Mouse (Mus musculus): ENCODE data around the gene Usp47.

Usp47 gene

GRCm38 (mm10) chr7:112121866-112122500 lies 98.7 kb downstream of the Usp47 start:
- DNase-seq (ENCODE audit: low read depth, low spot score), result no peak
- no peaks in the 10 kb centered on the region for H3K27me3 ChIP-seq (ENCODE audit: control insufficient read depth, insufficient read depth, low read length, poor library complexity, severe bottlenecking)
- no peaks in the 10 kb centered on the region for H3K36me3 ChIP-seq (ENCODE audit: control insufficient read depth, insufficient read depth, low read length, poor library complexity, severe bottlenecking)

- DNase-seq (ENCODE audit: low read depth, low spot score), result no peak
- H3K27me3 ChIP-seq (ENCODE audit: control insufficient read depth, insufficient read depth, low read length, poor library complexity, severe bottlenecking), result no peaks in the 10 kb centered on the region
- H3K36me3 ChIP-seq (ENCODE audit: control insufficient read depth, insufficient read depth, low read length, poor library complexity, severe bottlenecking), result no peaks in the 10 kb centered on the region
Measured at GRCm38 (mm10) chr7:112123612-112124011, 100.3 kb downstream of the Usp47 start.

GRCm38 (mm10) chr7:112125625-112126260 lies 102.4 kb downstream of the Usp47 start:
- DNase-seq (ENCODE audit: low read depth, low spot score), result no peak
- H3K36me3 ChIP-seq (ENCODE audit: control insufficient read depth, insufficient read depth, low read length, poor library complexity, severe bottlenecking), result no peaks in the 10 kb centered on the region
- H3K27me3 ChIP-seq (ENCODE audit: control insufficient read depth, insufficient read depth, low read length, poor library complexity, severe bottlenecking), result no peaks in the 10 kb centered on the region

- Histone ChIP-seq H3K27me3 (ENCODE audit: control insufficient read depth, insufficient read depth, low read length, poor library complexity, severe bottlenecking) (no peaks in the 10 kb centered on the region), H3K36me3 (ENCODE audit: control insufficient read depth, insufficient read depth, low read length, poor library complexity, severe bottlenecking) (no peaks in the 10 kb centered on the region)
- no peak for DNase-seq (ENCODE audit: low read depth, low spot score)
Measured at GRCm38 (mm10) chr7:112127085-112127637, 103.9 kb downstream of the Usp47 start.

- H3K27me3 ChIP-seq (ENCODE audit: control insufficient read depth, insufficient read depth, low read length, poor library complexity, severe bottlenecking), result no peaks in the 10 kb centered on the region
- DNase-seq (ENCODE audit: low read depth, low spot score), result no peak
- H3K36me3 ChIP-seq (ENCODE audit: control insufficient read depth, insufficient read depth, low read length, poor library complexity, severe bottlenecking), result no peaks in the 10 kb centered on the region
Measured at GRCm38 (mm10) chr7:112127954-112128353, 104.7 kb downstream of the Usp47 start.

GRCm38 (mm10) chr7:112128810-112129209 lies 105.5 kb downstream of the Usp47 start:
- Histone ChIP-seq H3K27me3 (ENCODE audit: control insufficient read depth, insufficient read depth, low read length, poor library complexity, severe bottlenecking) (no peaks in the 10 kb centered on the region), H3K36me3 (ENCODE audit: control insufficient read depth, insufficient read depth, low read length, poor library complexity, severe bottlenecking) (no peaks in the 10 kb centered on the region)
- DNase-seq (ENCODE audit: low read depth, low spot score), result no peak

- Histone ChIP-seq H3K36me3 (ENCODE audit: control insufficient read depth, insufficient read depth, low read length, poor library complexity, severe bottlenecking) (no peaks in the 10 kb centered on the region), H3K27me3 (ENCODE audit: control insufficient read depth, insufficient read depth, low read length, poor library complexity, severe bottlenecking) (no peaks in the 10 kb centered on the region)
- DNase-seq (ENCODE audit: low read depth, low spot score), result no peak
Measured at GRCm38 (mm10) chr7:112129851-112130250, 106.5 kb downstream of the Usp47 start.

- no peak for DNase-seq (ENCODE audit: low read depth, low spot score)
- no peaks in the 10 kb centered on the region for H3K36me3 ChIP-seq (ENCODE audit: control insufficient read depth, insufficient read depth, low read length, poor library complexity, severe bottlenecking)
Measured at GRCm38 (mm10) chr7:112130660-112131059, 107.4 kb downstream of the Usp47 start.

GRCm38 (mm10) chr7:112132005-112132404 lies 108.7 kb downstream of the Usp47 start:
- no peaks in the 10 kb centered on the region for H3K36me3 ChIP-seq (ENCODE audit: control insufficient read depth, insufficient read depth, low read length, poor library complexity, severe bottlenecking)
- no peaks in the 10 kb centered on the region for H3K27me3 ChIP-seq (ENCODE audit: control insufficient read depth, insufficient read depth, low read length, poor library complexity, severe bottlenecking)
- no peak for DNase-seq (ENCODE audit: low read depth, low spot score)

More at GRCm38 (mm10) chr7:112130660-112131059, 107.4 kb downstream of the Usp47 start:
- H3K27me3 ChIP-seq (ENCODE audit: control insufficient read depth, insufficient read depth, low read length, poor library complexity, severe bottlenecking), result no peaks in the 10 kb centered on the region

GRCm38 (mm10) chr7:112133277-112133676 lies 110.0 kb downstream of the Usp47 start:
- no peaks in the 10 kb centered on the region for H3K36me3 ChIP-seq (ENCODE audit: control insufficient read depth, insufficient read depth, low read length, poor library complexity, severe bottlenecking)
- H3K27me3 ChIP-seq (ENCODE audit: control insufficient read depth, insufficient read depth, low read length, poor library complexity, severe bottlenecking), result no peaks in the 10 kb centered on the region
- no peak for DNase-seq (ENCODE audit: low read depth, low spot score)

- no peak for DNase-seq (ENCODE audit: low read depth, low spot score)
- no peaks in the 10 kb centered on the region for H3K36me3 ChIP-seq (ENCODE audit: control insufficient read depth, insufficient read depth, low read length, poor library complexity, severe bottlenecking)
- H3K27me3 ChIP-seq (ENCODE audit: control insufficient read depth, insufficient read depth, low read length, poor library complexity, severe bottlenecking), result no peaks in the 10 kb centered on the region
Measured at GRCm38 (mm10) chr7:112135161-112135560, 111.9 kb downstream of the Usp47 start.

GRCm38 (mm10) chr7:112136537-112136936 lies 113.2 kb downstream of the Usp47 start:
- no peaks in the 10 kb centered on the region for H3K36me3 ChIP-seq (ENCODE audit: control insufficient read depth, insufficient read depth, low read length, poor library complexity, severe bottlenecking)
- DNase-seq (ENCODE audit: low read depth, low spot score), result no peak
- H3K27me3 ChIP-seq (ENCODE audit: control insufficient read depth, insufficient read depth, low read length, poor library complexity, severe bottlenecking), result no peaks in the 10 kb centered on the region

GRCm38 (mm10) chr7:112138168-112138508 lies 114.8 kb downstream of the Usp47 start:
- no peaks in the 10 kb centered on the region for H3K27me3 ChIP-seq (ENCODE audit: control insufficient read depth, insufficient read depth, low read length, poor library complexity, severe bottlenecking)
- no peak for DNase-seq (ENCODE audit: low read depth, low spot score)
- no peaks in the 10 kb centered on the region for H3K36me3 ChIP-seq (ENCODE audit: control insufficient read depth, insufficient read depth, low read length, poor library complexity, severe bottlenecking)

- Histone ChIP-seq H3K36me3 (ENCODE audit: control insufficient read depth, insufficient read depth, low read length, poor library complexity, severe bottlenecking) (no peaks in the 10 kb centered on the region), H3K27me3 (ENCODE audit: control insufficient read depth, insufficient read depth, low read length, poor library complexity, severe bottlenecking) (no peaks in the 10 kb centered on the region)
- no peak for DNase-seq (ENCODE audit: low read depth, low spot score)
Measured at GRCm38 (mm10) chr7:112138509-112139405, 115.5 kb downstream of the Usp47 start.

GRCm38 (mm10) chr7:112140725-112141124 lies 117.4 kb downstream of the Usp47 start:
- Histone ChIP-seq H3K36me3 (ENCODE audit: control insufficient read depth, insufficient read depth, low read length, poor library complexity, severe bottlenecking) (no peaks in the 10 kb centered on the region), H3K27me3 (ENCODE audit: control insufficient read depth, insufficient read depth, low read length, poor library complexity, severe bottlenecking) (no peaks in the 10 kb centered on the region)
- DNase-seq (ENCODE audit: low read depth, low spot score), result no peak

Measured in splenic B cell, adult 2 months (primary cell).